Mouse (Mus musculus) skeletal muscle tissue, adult 2 months (tissue): ENCODE data around the gene Scd2.
A peak's percentile ranks its signal among the peaks of the same experiment; 100 is the strongest.
"Not testable (repeated sequence)": the region's sequence is repeated elsewhere in the genome, so short reads cannot be mapped to it uniquely, and the experiment has no call there.

ENCODE experiments used
- DNase-seq: peaks from one replicate; pipeline ENCODE4 v3.0.0-alpha.2; 2012; ENCODE audit warnings: low read depth, low spot score

The Scd2 gene

GRCm38 (mm10) chr19:44273711-44274110, 19.8 kb upstream of the Scd2 start:
- no peak for DNase-seq

GRCm38 (mm10) chr19:44274452-44274851, 19.0 kb upstream of the Scd2 start:
- no peak for DNase-seq

GRCm38 (mm10) chr19:44275418-44275817, 18.1 kb upstream of the Scd2 start:
- no peak for DNase-seq

GRCm38 (mm10) chr19:44276861-44277260, 16.6 kb upstream of the Scd2 start:
- no peak for DNase-seq

GRCm38 (mm10) chr19:44277931-44278330, 15.5 kb upstream of the Scd2 start:
- DNase-seq = no peak

GRCm38 (mm10) chr19:44280755-44281154, 12.7 kb upstream of the Scd2 start:
- DNase-seq = no peak

- not testable (repeated sequence) for DNase-seq
Observed at GRCm38 (mm10) chr19:44281825-44282447, 11.5 kb upstream of the Scd2 start.

GRCm38 (mm10) chr19:44282534-44283156, 10.8 kb upstream of the Scd2 start:
- DNase-seq = no peak

GRCm38 (mm10) chr19:44283157-44284024, 10.1 kb upstream of the Scd2 start:
- no peak for DNase-seq

GRCm38 (mm10) chr19:44284025-44284695, 9.3 kb upstream of the Scd2 start:
- peak; percentile 85 for DNase-seq

- DNase-seq = no peak
Observed at GRCm38 (mm10) chr19:44284723-44285122, 8.8 kb upstream of the Scd2 start.

GRCm38 (mm10) chr19:44285554-44285953, 7.9 kb upstream of the Scd2 start:
- DNase-seq = no peak

- no peak for DNase-seq
Observed at GRCm38 (mm10) chr19:44286109-44286508, 7.4 kb upstream of the Scd2 start.

GRCm38 (mm10) chr19:44287415-44288110, 5.9 kb upstream of the Scd2 start:
- DNase-seq = no peak

- DNase-seq = no peak
Observed at GRCm38 (mm10) chr19:44292083-44292482, 1.4 kb upstream of the Scd2 start.

- DNase-seq = no peak
Observed at GRCm38 (mm10) chr19:44292483-44292882, 991 bp upstream of the Scd2 start.

GRCm38 (mm10) chr19:44293769-44294551, 486 bp downstream of the Scd2 start:
- peak; percentile 90 for DNase-seq

GRCm38 (mm10) chr19:44294588-44295041, 1.1 kb downstream of the Scd2 start:
- DNase-seq = peak; percentile 72

GRCm38 (mm10) chr19:44295251-44295650, 1.8 kb downstream of the Scd2 start:
- no peak for DNase-seq

- DNase-seq = peak; percentile 74
Observed at GRCm38 (mm10) chr19:44295741-44296140, 2.3 kb downstream of the Scd2 start.
